Mouse (Mus musculus): ENCODE measurements around the gene Tbx10.

The Tbx10 gene

DNA sequence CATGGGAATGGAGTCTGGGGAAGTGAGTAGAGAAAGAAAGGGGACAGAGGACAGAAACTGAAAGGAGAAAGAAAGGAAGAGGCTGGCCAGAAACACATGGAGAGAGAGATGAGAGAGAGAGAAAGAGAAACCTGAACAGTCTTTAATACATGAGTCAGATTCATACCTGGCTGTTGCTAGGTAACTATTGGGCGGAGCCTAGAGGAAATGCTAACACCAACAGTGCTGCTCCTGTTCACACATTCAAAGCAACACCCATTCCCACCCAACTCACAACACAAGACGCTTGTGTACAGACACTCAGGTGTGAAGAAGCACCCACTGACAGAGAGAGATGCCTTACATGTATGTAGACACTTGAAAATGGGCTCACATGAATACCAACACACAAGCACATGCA lies 16.7 kb upstream of the Tbx10 start:
- DNase-seq (ENCODE audit: low spot score), result no peak

DNA sequence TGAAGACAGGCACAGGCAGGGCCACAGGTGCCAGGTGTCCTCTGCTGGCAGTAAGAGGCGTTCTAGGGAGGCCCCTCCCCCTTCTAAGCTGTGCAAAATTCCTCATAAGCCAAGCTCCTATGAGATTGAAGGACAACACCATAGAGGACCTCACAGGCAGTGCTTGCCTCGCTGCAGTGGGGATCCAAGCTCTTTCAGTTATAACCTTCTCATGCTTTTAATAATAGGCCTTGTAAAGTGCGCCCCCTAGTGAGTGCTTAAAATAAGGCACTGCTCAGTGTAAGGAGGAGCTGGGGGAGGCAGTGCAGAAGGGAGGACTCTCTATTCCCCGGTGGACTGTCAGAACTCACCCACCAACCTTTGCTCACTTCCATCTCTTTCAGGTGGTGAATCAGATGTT lies 12.2 kb upstream of the Tbx10 start:
- DNase-seq (ENCODE audit: low spot score), result peak; percentile 47

DNA sequence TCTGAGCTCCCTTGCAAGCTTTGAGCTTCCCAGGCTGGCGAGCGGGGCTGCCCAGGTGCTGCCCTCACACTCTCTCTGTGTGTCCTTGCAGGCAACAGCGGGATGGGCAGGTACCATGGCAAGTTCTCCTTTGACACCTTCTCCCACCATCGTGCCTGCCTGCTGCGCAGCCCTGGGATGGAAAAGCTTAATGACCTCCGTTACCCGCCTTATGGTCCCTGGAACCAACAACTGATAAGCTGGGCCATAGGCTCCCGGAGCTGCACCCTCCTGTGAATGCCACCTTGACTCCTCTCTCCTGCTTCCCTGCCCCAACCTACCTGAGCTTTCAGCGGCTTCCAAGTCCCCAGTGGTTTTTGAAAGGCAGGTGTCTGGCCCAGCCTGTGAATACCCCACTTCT lies 11.6 kb upstream of the Tbx10 start:
- no peak for DNase-seq (ENCODE audit: low spot score)

DNA sequence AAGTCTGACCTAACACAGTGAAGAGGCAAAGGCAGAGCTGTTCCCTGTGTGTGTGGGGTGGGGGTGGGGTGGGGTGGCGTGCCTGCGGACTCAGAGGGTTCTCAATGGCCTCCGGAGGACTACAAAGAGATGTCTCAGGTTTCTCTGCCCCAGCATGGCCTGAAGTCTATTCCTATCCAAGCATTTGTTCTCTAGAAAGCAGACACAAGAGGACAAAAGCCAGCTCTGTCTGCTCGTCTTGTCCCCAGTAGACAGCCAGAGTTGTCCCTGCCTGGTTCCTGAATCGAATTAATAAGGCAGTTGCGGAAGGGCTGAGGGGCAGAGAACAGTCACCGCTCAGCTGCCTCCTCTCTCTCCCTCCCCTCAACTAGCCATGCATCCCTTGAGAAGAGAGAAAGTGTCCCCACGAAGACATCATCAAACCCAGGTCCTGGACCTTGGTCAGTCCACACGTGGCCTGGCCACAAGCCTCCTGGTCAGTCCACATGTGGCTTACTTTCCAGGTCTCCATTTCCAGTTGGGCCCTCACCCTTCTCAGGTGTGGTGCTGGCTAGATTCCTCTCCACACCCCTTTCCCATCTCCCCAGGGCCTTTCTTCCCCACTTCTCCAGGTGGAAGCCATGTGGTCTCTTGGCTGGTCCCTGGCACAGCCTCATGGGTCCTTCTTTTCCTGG lies 8.9 kb upstream of the Tbx10 start:
- DNase-seq (ENCODE audit: low spot score), result no peak

DNA sequence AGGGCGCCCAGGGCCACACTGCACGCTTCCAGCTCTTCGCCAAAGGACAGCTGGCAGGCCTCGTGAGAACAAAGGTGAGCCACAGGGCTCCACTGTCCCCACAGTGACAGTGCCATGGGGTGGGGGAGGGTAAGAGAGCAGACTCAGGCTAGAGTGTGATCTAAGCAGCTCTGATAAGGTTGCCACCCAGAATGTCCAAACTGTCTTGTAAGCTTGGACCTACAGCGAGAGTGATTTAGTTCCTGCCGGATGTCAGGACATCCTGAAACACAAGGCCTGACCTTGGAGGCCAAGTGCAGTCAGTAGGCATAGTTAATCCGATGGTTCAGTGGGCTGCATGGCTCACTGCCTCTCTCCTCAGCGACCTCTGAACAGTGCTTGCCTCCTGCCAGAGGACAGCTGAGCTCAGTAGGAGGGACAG lies 7.3 kb upstream of the Tbx10 start:
- no peak for DNase-seq (ENCODE audit: low spot score)

DNA sequence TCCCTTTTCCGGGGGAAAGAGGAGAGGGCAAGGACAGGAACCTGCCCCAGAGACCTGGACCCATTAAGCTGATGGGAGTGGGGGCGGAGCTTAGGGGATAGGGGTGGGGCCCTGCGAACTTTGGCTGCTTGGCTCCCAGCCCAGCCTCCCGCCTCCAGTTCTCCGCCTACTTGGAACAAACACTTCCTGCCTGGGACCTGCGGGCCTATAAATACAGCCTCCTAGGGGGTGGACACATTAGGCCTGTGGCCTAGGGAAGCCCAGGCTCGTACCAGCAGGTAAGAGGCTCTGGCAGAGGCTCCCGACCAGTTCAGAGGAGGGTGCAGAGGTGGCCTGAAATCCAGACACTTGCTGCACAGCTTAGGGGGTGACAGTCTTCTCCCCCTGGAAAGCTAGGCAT lies 6.2 kb upstream of the Tbx10 start, which contains the start of gene Acy3:
TSS of gene Acy3 (plus strand) at position 237 of the 400 bp plus-strand sequence.
- DNase-seq (ENCODE audit: low spot score), result peak; percentile 72

DNA sequence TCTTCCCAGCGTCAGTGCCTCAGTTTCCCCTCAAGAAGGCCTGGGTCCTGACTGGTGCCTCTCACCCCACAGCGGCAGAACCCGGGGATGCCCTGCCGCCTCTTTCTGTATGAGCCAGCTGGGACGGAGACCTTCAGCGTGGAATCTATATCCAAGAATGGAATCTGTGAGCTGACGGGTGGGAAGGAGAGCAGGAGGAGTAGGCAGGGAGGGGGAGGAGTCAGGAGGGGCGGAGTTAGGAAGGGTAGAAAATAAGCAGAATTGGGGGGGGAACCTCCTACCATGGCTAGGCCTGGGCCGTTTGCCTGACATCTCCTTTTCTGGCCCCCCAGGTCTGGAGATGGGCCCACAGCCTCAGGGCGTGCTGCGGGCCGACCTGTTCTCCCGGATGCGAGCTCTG lies 4.5 kb upstream of the Tbx10 start:
- DNase-seq (ENCODE audit: low spot score), result no peak

DNA sequence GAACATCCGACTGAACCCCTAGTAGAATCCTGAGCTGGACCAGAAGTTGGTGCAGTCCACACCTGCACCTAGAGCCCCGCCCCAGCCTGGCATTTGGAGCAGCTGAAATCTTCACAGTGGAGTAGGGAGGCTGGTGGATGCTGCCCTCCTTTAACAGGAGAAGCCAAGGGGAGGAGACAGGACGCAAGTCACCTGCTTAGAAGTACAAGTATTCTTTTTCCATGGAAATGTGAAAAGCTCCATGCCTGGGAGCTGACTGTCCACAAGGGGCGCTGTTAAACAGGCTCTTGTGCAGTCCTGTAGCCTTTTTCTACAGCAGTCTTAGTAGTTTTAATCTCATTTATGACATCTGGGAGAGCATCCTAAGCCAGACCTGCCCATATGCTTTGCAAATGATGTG lies 3.8 kb upstream of the Tbx10 start:
- DNase-seq (ENCODE audit: low spot score), result no peak

DNA sequence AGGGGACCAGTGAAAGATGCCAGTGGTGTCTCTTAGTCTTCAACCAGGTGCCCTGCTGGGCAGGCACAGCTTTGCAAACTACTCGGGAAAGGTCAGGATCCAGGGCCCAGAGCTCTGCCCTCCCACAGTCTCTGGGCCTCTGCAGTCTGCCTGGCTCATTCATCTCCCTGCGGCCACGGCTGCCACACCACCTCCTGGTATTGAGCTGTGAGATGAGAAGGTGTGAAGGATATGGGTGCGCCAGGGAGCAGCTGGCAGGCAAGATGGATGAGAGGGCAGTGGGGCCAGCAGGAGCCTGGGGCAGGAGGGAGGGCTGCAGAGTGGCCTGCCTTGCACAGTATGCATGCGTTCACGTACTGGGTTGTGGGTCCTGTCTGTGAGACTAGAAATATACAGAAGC lies 1.7 kb upstream of the Tbx10 start:
- no peak for DNase-seq (ENCODE audit: low spot score)

DNA sequence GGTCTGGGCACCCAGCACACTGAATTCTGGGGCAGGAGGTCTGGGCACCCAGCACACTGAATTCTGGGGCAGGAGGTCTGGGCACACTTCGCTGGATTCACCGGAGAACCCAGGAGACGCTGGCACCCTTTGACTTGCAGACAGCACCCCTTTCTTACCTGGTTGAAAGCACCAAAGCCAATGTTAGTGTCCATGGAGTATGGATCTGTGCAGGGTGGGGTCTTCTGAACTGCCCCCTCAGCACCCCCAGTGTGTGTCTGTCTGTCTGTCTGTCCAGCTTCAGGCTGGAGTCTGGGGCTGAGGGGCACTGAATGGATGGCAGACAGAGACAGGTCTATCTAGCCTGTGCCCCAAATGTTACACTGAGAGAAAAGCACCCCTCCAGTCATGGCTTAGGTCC lies 990 bp upstream of the Tbx10 start:
- no peak for DNase-seq (ENCODE audit: low spot score)

DNA sequence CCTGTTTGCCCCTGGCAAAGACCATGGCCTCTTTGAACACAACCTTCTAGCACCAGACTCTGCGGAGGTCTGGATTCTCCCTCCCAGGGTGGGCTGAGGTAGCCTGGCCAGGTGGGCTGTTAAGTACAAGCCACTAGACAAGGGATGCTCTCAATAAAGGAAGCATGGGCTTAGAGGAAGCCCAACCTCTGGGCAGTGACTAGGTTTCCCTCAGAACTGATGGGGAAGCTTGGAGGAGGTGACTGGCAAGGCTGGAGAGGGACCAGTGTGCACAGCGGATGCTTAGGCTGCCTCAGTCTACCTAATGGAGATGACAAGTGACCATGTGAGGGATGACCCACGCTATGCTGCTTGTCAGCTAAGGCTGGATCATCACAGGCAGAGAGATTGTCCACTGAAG lies 586 bp upstream of the Tbx10 start:
- no peak for DNase-seq (ENCODE audit: low spot score)

DNA sequence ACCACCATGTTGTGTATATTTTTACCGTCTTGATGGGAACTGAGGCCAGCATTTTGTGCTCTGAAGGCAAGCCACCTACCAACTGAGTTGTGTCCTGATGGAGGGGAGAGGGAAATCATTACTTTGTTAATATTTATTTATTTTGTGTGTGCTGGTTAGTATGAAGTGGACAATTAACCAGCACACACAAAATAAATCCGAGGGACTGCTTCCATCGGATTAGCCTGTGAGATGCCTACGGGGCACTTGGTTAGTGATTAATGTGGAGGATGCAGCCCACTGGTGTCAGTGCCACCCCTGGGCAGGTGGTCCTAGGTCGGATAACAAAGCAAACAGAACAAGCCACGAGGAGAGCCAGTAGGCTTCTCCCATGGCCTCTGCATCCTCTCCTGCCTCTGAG lies 2.4 kb downstream of the Tbx10 start:
- no peak for DNase-seq (ENCODE audit: low spot score)

DNA sequence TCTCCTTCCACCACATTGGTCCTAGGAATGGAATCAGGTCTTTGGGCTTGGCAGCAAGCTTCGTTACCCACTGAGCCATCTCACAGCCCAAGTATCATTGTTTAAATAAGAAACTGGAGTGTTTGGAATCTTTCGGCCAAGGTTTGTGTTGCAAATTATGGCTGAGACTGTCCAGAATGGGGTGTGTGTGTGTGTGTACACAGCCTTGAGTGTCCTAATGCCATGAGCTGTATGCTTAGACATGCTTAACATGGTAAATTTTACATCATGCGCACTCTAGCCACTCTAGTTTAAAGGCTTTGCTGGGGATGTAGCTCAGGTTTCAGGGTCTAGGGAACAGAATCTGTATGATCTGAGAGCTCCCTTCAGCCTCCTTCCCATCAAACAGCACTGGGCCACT lies 3.0 kb downstream of the Tbx10 start:
- no peak for DNase-seq (ENCODE audit: low spot score)

DNA sequence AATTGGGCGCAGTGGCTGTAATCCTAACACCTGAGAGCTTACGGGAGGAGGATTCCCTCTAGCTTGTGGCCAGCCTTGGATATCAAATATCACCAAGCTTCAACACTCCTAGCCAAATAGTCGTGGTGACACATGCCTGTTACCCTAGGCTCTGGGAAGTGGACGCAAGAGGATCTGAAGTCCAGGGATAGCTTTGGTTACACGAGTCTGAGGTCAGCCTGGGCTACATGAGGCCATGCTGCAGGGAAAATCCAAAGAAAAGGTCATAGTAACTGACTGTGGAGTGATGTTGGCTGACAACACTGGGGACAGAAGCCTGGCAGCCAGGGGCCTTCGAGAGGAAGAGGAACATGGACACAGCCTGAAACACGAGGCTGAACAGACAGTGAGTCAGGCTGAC lies 3.6 kb downstream of the Tbx10 start:
- DNase-seq (ENCODE audit: low spot score), result no peak

DNA sequence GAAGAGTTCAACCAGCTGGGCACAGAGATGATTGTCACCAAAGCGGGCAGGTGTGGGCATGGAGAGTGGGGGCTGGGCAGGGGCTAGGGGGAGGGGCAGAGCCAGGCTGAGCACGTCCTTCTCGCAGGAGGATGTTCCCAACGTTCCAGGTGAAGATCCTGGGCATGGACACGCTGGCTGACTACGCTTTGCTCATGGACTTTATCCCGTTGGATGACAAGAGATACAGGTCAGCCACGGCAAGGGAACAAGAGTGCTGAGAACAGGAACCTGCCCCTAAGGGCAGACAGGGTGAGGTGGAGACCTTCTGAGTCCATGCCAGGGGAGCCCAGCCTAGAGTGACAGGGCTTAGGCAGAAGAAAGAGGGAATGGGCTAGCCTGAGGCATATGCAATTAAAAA lies 4.2 kb downstream of the Tbx10 start:
- DNase-seq (ENCODE audit: low spot score), result no peak

DNA sequence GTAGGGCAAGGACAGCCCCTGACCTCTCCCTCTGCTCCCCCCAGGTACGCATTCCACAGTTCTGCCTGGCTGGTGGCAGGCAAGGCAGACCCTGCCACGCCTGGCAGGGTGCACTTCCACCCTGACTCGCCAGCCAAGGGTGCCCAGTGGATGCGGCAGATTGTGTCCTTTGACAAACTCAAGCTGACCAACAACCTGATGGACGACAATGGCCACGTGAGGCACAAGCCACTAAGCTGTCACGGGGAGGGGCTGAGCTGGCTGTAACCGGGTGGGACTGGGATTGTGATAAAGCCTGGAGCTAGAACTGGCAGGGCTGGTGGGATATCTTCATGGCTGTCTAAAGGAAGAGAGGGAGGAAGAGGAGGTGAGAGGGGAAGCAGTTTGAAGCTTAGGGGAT lies 4.7 kb downstream of the Tbx10 start:
- DNase-seq (ENCODE audit: low spot score), result no peak

DNA sequence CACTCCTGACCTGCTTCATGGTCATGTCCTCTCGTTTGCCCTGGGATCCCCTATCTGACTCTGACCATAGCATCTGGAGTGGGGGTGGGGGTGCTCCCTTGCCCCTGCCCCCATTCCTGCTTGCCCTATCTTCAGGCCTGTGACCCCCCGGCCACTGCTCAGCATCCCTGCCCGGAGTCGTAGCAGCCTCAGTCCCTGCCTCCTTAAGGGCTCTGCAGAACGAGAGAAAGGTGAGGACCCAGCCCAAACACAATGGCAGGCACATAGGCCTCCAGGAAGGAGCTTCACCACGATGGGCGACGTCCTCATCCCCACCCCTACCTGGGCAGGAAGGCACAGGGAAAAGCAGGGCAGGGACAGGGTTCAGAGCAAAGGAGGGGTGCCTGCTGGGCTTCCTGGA lies 5.8 kb downstream of the Tbx10 start:
- no peak for DNase-seq (ENCODE audit: low spot score)

DNA sequence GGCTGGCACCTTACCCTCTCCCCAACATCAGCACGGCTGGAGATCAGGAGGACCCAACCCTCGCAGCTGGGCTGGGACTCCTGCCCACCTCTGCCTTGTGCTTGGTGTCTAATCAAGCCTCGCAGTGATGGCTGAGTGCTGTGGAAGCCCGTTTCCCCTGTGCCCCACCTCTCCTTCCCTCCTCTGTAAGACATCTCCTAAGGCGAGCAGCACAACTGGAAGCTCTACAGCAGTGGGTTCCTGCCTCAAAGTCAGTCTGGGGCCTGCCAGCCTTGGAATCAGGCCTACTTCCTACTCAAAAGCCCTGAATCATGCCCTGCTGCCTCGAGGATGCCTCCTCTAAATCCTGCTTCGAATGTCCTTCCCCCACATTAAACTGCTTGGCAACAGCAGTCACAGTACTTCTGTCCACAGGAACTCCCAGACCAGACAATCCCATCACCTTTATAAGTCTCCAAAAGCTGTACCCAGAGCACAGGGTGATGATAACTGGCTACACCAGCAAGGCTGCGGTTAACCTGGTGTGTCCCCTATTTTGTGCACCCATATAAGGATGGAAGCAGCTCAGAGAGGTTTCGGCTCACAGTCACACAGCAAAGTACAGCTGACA lies 6.7 kb downstream of the Tbx10 start:
- no peak for DNase-seq (ENCODE audit: low spot score)

DNA sequence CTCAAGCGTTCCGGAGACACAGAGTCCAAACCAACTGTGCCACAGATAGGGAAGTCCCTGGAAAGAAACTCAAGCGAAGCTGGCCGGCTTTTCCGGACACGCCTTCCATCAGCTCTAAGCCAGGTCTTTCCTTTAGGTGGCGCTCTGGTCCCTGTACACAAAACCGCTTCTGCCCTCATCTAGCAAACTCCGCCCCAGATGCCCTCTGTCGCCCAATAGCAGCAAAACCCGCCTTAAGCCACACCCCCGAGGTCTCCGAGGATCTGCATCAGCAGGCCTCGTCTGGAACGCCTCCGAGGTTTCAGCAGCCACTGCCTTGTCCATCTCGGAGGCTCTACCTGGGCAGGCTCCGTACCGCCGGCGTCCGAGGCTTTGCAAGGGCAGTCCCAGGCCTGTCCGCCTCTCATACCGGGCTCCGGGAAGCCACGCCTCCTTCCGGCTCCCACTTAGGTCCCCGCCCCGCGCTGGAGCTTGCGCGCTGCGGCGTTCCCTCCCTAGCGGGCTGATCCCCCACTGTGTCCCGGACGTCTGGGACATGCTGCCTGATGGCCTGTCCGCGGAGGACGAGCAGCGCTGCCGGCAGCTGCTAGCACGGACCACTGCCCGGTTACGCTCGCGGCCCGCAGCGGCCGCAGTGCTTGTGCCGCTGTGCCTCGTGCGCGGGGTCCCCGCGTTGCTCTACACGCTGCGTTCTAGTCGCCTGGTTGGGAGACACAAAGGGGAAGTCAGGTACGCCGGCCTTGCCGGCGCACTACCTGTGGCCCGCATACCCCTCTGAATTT lies 7.8 kb downstream of the Tbx10 start, which contains the start of the genes Nudt8 and Gm49405:
TSS of gene Nudt8 (plus strand) at position 462 of the 782 bp plus-strand sequence.
TSS of gene Gm49405 (plus strand) at position 508 of the 782 bp plus-strand sequence.
- DNase-seq (ENCODE audit: low spot score), result peak; percentile 94

DNA sequence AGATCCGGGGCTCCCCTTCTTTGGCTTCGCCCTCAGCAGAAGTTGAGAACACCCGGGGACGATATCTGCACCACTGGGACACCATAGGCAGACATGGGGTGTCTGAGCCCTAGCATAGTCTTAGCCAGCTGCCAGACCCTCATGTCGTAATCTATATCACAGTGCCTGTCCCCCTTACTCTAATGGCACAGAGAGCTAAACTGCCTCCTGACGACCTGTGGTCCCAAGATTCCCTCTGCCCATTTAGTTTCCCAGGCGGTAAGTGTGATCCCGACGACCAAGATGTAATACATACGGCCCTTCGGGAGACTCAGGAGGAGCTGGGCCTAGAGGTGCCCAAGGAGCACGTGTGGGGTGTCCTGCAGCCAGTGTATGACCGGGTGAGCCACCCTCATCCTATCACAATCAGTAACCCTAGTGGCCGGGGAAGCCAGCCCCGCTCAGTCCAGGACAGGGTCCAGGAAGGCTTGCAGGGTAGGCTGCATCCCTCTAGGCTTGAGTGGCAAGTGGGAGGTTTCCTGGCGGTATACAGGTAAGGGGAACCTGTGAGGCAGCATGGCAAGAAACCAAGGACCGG lies 8.5 kb downstream of the Tbx10 start:
- DNase-seq (ENCODE audit: low spot score), result no peak

DNA sequence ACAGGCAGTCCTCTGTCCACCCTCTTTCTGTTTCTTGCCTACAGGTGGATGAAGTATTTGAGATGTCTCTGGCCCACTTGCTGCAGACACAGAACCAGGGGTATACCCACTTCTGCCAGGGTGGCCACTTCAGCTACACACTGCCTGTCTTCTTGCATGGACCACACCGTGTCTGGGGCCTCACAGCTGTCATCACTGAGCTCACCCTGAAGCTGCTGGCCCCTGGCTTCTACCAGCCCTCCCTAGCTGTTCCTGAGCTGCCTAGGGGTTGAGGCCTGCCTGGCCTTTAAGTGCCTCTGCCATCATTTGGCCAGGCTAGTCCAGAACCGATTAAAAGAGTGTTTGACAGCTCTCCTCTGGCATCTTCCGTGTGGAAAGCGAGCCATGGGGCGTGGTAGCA lies 9.2 kb downstream of the Tbx10 start:
- DNase-seq (ENCODE audit: low spot score), result no peak

DNA sequence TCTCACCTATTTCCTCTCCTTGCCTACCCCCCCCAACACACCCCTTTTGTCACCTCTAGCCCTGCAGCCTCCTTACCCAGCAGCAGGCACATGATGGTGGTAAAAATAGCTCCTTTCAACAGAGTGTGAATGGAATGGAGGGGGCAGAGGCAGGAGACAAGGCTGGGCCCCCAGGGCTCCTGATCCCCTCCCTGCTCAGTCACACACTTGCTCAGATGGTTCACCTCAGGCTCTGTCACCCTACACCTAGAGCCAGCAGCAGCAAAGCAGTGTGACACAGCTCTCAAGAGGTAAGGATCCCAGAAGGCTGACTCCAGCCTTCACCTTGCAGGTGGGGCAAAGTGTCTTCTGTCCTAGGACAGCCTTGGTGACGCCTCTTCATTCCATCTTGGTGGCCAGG lies 10.6 kb downstream of the Tbx10 start, which contains the start of gene Doc2g:
TSS of gene Doc2g (plus strand) at position 202 of the 400 bp plus-strand sequence.
- DNase-seq (ENCODE audit: low spot score), result no peak

DNA sequence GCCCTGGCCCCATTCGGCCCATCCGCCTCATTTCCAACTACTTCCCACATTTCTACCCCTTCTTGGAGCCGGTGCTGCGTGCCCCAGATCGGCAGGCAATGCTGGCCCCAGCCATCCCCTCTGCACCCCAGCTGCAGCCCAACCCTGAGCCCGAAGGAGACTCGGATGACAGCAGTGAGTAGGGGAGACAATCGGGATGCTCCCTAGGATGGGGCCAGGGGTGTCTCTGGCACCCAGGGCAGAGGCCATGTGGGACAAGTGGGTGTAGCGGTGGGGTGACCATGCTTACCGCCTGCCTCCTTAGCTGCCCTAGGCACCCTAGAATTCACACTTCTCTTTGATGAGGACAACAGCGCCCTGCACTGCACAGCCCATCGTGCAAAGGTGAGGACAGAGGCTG lies 11.1 kb downstream of the Tbx10 start:
- DNase-seq (ENCODE audit: low spot score), result no peak

Data from ovary, adult 18-20 months (tissue).